Mouse (Mus musculus): ENCODE data around the gene Btnl10.

DNA sequence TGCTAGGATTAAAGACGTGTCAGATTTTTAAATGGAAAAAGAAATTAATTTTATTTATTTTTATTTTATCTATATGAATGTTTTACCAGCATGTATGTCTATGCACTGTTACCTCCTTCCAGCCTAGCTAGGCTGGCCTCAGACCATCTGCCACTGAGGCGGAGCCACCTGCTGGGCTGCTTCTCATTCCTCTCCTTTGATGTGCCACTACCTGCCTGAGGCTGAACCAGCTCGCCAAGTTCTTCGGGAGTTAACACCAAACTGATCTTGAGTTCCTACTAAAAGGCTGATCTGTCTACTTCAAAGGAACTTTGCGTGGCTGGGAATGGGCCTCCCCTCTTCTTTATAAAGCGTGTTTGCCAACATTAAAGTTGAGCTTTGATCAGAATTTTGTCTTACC, 23.3 kb upstream of the Btnl10 start:
- TF ChIP-seq CTCF (IDR thresholded peaks at IDR 0.05) (no peak), EP300 (IDR thresholded peaks at IDR 0.05; ENCODE audit: insufficient read depth, low read depth, low read length) (no peak)

All from heart, adult 2 months (tissue).